Mouse (Mus musculus) T-helper 17 cell (primary cell): ENCODE results near the gene Kdm4b.

ENCODE experiments used
- in situ Hi-C, 2 experiments: fragments of 300-600 bp; cut with MboI, MseI; formaldehyde crosslinking; loops; 1 replicate in 1 of 2; 2 replicates in 1 of 2; pipeline ENCODE4 v1.15.1; 2025; ENCODE audit warnings: high pct_unique_total_duplicates in 2 of 2

Kdm4b gene

GRCm38 (mm10) chr17:56325450-56326152 is at the start of gene Kdm4b:
Gene Kdm4b, plus strand, starts transcription at chr17:56326062.
- in situ Hi-C loops = no loop called here

GRCm38 (mm10) chr17:56276643-56277566 is 49.0 kb upstream of the Kdm4b start, which contains the start of gene Ticam1:
Gene Ticam1, minus strand, starts transcription at chr17:56276786.
- in situ Hi-C loops = no loop called here

GRCm38 (mm10) chr17:56277567-56277893 is 48.3 kb upstream of the Kdm4b start:
- in situ Hi-C loops = no loop called here

GRCm38 (mm10) chr17:56278340-56278739 is 47.5 kb upstream of the Kdm4b start:
- in situ Hi-C loops = no loop called here

GRCm38 (mm10) chr17:56279481-56280155 is 46.2 kb upstream of the Kdm4b start:
- in situ Hi-C loops = no loop called here

GRCm38 (mm10) chr17:56281193-56281592 is 44.7 kb upstream of the Kdm4b start:
- in situ Hi-C loops = no loop called here

GRCm38 (mm10) chr17:56282802-56283201 is 43.1 kb upstream of the Kdm4b start:
- in situ Hi-C loops = no loop called here

- in situ Hi-C loops = no loop called here
Observed at GRCm38 (mm10) chr17:56283316-56283715, 42.5 kb upstream of the Kdm4b start.

- in situ Hi-C loops = no loop called here
Observed at GRCm38 (mm10) chr17:56285995-56286394, 39.9 kb upstream of the Kdm4b start.

GRCm38 (mm10) chr17:56287830-56288229 is 38.0 kb upstream of the Kdm4b start:
- in situ Hi-C loops = no loop called here

GRCm38 (mm10) chr17:56288866-56289265 is 37.0 kb upstream of the Kdm4b start:
- in situ Hi-C loops = no loop called here

- in situ Hi-C loops = no loop called here
Observed at GRCm38 (mm10) chr17:56289371-56290331, 36.2 kb upstream of the Kdm4b start.

- in situ Hi-C loops = no loop called here
Observed at GRCm38 (mm10) chr17:56290388-56291170, 35.3 kb upstream of the Kdm4b start.

- in situ Hi-C loops = no loop called here
Observed at GRCm38 (mm10) chr17:56291171-56291511, 34.7 kb upstream of the Kdm4b start.

GRCm38 (mm10) chr17:56291826-56292475 is 33.9 kb upstream of the Kdm4b start:
- in situ Hi-C loops = no loop called here

- in situ Hi-C loops = no loop called here
Observed at GRCm38 (mm10) chr17:56292531-56293222, 33.2 kb upstream of the Kdm4b start, which contains the start of gene Plin3. Gene Plin3, minus strand, starts transcription at chr17:56292873.

- in situ Hi-C loops = no loop called here
Observed at GRCm38 (mm10) chr17:56293291-56293690, 32.6 kb upstream of the Kdm4b start.

- in situ Hi-C loops = no loop called here
Observed at GRCm38 (mm10) chr17:56294241-56294640, 31.6 kb upstream of the Kdm4b start.

- in situ Hi-C loops = no loop called here
Observed at GRCm38 (mm10) chr17:56296201-56296600, 29.7 kb upstream of the Kdm4b start.
